Mouse (Mus musculus) testis, adult 2 months (tissue): ENCODE results near the gene Gm17374.

Experiments used
- CTCF ChIP-seq: fragments of 200-500 bp; IDR thresholded peaks from 2 replicates; pipeline ENCODE4 v1.5.1; 2012; ENCODE audit warnings: low read depth, mild to moderate bottlenecking, inconsistent platforms, low read length, moderate library complexity; ENCODE audit not compliant: control insufficient read depth, insufficient read depth, insufficient replicate concordance
- POLR2A ChIP-seq: fragments of 200-500 bp; IDR thresholded peaks from 2 replicates; pipeline ENCODE4 v1.6.1; 2012; ENCODE audit warnings: low read depth, mild to moderate bottlenecking, inconsistent platforms, low read length, moderate library complexity; ENCODE audit not compliant: control insufficient read depth

DNA sequence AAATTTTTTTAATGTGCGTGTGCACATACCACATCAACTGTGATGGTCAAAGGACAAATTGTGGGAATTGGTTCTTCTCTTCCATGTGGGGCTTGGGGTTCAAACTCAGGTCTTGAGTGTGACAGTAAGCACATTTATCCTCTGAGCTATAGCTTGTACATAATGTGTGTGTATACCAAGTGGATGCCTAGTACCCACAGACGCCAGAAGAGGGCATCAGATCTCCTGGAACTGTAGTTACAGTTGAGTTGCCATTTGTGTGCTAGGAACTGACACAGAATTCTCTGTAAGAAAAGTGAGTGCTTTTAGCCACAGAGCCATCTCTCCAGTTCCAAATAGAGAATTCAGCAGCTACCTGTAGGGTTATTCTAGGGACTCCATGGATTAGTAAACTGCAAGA, 26.3 kb upstream of the Gm17374 start:
- TF ChIP-seq CTCF (no peak), POLR2A (no peak)
